8 mouse cellular contexts compared by ENCODE assay signal in the genomic region with DNA sequence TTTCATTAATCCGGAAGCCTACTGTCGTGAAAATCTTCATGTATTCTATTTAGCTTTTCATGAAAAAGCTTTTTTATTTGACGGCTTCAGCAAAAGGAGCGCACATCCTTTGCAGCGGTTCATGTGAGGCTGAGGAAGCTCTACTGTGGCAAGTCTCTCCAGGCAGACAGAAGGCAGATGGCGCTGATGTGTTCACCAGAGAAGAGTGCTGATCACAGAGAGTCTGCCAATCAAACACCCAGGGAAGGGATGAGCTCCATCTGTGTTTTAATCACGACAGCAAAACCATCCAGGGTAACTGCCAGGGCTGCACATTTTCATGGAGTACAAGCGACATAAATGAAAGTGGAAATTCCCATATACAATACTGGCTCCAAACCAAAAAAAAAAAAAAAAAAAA.
DNase-seq lines count a peak whose midpoint lies in the region.

No protein-coding gene starts in this region.

- peak; percentile 7 for DNase-seq in cerebellum, adult 11-12 months
- no peak for DNase-seq in cerebellum, postnatal 36 days
- peak; percentile 22 for DNase-seq in retina, postnatal 1 day
- no peak for DNase-seq in retina, embryonic 14.5 days (ENCODE audit: low spot score)
- DNase-seq in left cerebral cortex, postnatal 10 days (ENCODE audit: extremely low spot score in 1 of 2, low spot score in 2 of 2): peak; percentile 43 to 77
- no peak for DNase-seq in thymus, postnatal 0 days (ENCODE audit: low spot score)
- no peak for DNase-seq in adrenal gland, postnatal 25 days
- DNase-seq in ovary, adult 18-20 months (ENCODE audit: low spot score): no peak

- intact Hi-C loops in left cerebral cortex, postnatal 10 days (cut with DNase I): no loop called here

Comparison
In these comparisons a context has a peak if more than half of its experiments do, and no peak if none do; other contexts are left out.
1. DNase-seq: peak in cerebellum, adult 11-12 months (single experiment), retina, postnatal 1 day (single experiment) and left cerebral cortex, postnatal 10 days (2 of 2); none in cerebellum, postnatal 36 days (0 of 2), retina, embryonic 14.5 days (single experiment), thymus, postnatal 0 days (single experiment), adrenal gland, postnatal 25 days (single experiment) and ovary, adult 18-20 months (single experiment).